Mouse (Mus musculus) bone marrow, adult 2 months (tissue): ENCODE data around the gene Trim58.

Source experiments
- CTCF ChIP-seq: fragments of 200-500 bp; IDR thresholded peaks from 2 replicates; pipeline ENCODE4 v1.5.1; 2011; ENCODE audit warnings: low read length, control low read depth; ENCODE audit not compliant: control insufficient read depth, insufficient read depth
- POLR2A ChIP-seq: fragments of 200-500 bp; IDR thresholded peaks from 2 replicates; pipeline ENCODE4 v1.6.1; 2011; ENCODE audit warnings: low read depth, mild to moderate bottlenecking, control low read depth, low read length, borderline replicate concordance; ENCODE audit not compliant: control insufficient read depth

DNA sequence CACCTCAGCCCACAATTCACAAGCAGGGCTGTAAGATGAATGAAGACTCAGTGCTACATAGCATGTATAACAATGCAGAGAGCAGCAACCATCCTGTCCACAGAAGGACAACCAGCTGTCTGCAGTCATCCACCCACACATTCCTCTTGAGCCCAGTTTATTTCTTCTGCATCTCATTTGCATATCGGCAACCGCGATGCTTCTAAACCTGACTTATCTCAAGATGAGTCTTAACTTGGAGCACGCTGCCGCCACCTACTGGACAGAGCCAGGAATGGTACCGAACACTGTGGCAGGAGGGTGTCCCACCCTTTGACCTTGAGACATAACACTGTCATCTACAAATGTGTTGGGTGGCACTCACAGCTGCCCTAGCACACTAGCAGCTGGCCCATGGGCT is 3.1 kb downstream of the Trim58 start:
- TF ChIP-seq CTCF (peak; percentile 94), POLR2A (no peak)
